Mouse (Mus musculus) neutrophil, adult 65 days (primary cell): Measurements from ENCODE around the gene Rbm48. TPM values are rescaled to one million over a fixed set of nuclear protein-coding genes. Genes with fewer than 3 reads are reported as not detected.

Experiments used
- total RNA-seq: library from RNA; stranded (reverse); gene quantifications from 2 replicates; pipeline ENCODE4 v1.2.4, GENCODE M21; 2023

The Rbm48 gene
- total RNA-seq, result 18.4 and 27.9 TPM in 2 replicates

GRCm38 (mm10) chr5:3596399-3596766 lies at the start of gene Rbm48:
Gene Rbm48, minus strand, starts transcription at chr5:3596585.

GRCm38 (mm10) chr5:3595693-3596398 lies 539 bp downstream of the Rbm48 start, which contains the start of gene Pex1:
Gene Pex1, plus strand, starts transcription at chr5:3596066.

GRCm38 (mm10) chr5:3571266-3571665 lies 25.1 kb downstream of the Rbm48 start, which contains the start of gene 1700109H08Rik:
Gene 1700109H08Rik, plus strand, starts transcription at chr5:3571566.

GRCm38 (mm10) chr5:3543629-3544479 lies 52.5 kb downstream of the Rbm48 start, which contains the start of gene Fam133b:
Gene Fam133b, plus strand, starts transcription at chr5:3543833.

Other genes with a start within 250 kb of the Rbm48 start
- 59.8 and 81.8 TPM in 2 replicates for gene Fam133b, start 52.8 kb downstream of the Rbm48 start, total RNA-seq
- 13.3 and 21.8 TPM in 2 replicates for gene 1700109H08Rik, start 25.0 kb downstream of the Rbm48 start, total RNA-seq
- 9.8 and 12.1 TPM in 2 replicates for gene Pex1, start 519 bp downstream of the Rbm48 start, total RNA-seq
- not detected in 2 replicates for gene Tmbim7, start 54.6 kb upstream of the Rbm48 start, total RNA-seq
- 51.2 and 53.3 TPM in 2 replicates for gene Gatad1, start 60.6 kb upstream of the Rbm48 start, total RNA-seq
- gene Ankib1, start 206.3 kb upstream of the Rbm48 start, total RNA-seq, result 19.8 and 26.2 TPM in 2 replicates
- 37.8 and 45.8 TPM in 2 replicates for gene Krit1, start 206.6 kb upstream of the Rbm48 start, total RNA-seq
- gene Lrrd1, start 248.6 kb upstream of the Rbm48 start, total RNA-seq, result not detected in 2 replicates